Mouse (Mus musculus): ENCODE measurements at regions not wholly inside any gene's neighbourhood (a gene's known extent, or its start where the extent isn't known, plus 50 kb on each side); places are given as distances from the start of the nearest gene placed in this dataset.

- no peak for TF ChIP-seq POLR2A (IDR thresholded peaks at IDR 0.05; ENCODE audit: borderline replicate concordance, extremely low read depth, low read depth, low read length)
- no peak for TF ChIP-seq CTCF (IDR thresholded peaks at IDR 0.05; ENCODE audit: insufficient read depth, low read length)
These were observed 136.3 kb downstream of the Qrsl1 start for GRCm38 (mm10) chr10:43765275-43765674.
